Mouse (Mus musculus): ENCODE results near the gene Dcakd.

DNA sequence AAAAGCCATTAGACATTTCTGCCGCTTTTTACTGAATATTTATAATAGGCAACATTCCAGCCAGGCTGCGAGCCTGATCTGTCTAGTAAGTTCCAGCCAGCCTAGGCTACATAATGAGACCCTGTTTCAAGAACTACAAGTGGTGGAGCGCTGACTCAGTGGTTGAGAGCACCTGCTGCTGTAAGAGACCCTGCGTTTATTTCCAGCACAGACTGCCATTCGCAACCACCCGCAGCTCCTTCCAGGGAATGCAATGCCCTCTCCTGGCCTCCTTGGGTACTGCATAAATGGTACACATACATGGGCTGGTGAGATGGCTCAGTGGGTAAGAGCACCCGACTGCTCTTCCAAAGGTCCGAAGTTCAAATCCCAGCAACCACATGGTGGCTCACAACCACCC, 18.9 kb downstream of the Dcakd start:
- TF ChIP-seq CTCF (IDR thresholded peaks at IDR 0.05; ENCODE audit: low read depth, low read length) = 0 out of 2 replicates have a peak, but pooled peaks have one; percentile 9
- TF ChIP-seq GATA1 (IDR thresholded peaks at IDR 0.05; ENCODE audit: borderline replicate concordance, low read length) = no peak
- TF ChIP-seq POLR2AphosphoS5 (IDR thresholded peaks at IDR 0.05; ENCODE audit: insufficient replicate concordance, low read depth, low read length) = no peak
- no peak for TF ChIP-seq TAL1 (conservative IDR thresholded peaks at IDR 0.05; ENCODE audit: low read depth, low read length)

Measured in G1E (cell line).